Mouse (Mus musculus) midbrain, embryonic 13.5 days (tissue): ENCODE measurements at regions not wholly inside any gene's neighbourhood (a gene's known extent, or its start where the extent isn't known, plus 50 kb on each side); places are given as distances from the start of the nearest gene placed in this dataset.

ENCODE experiments used
- ATAC-seq: fragments of 200-750 bp; cut with Nextera tagmentation; 2 replicates; pipeline ENCODE4 v1.8.0; 2017; ENCODE audit warnings: mild to moderate bottlenecking, moderate TSS enrichment, moderate library complexity
- H3K27ac ChIP-seq: fragments of 300-500 bp; sonication (generic); 2 replicates; pipeline ENCODE4 v1.5.1; 2015; ENCODE audit warnings: inconsistent platforms, mild to moderate bottlenecking, moderate library complexity
- H3K27me3 ChIP-seq: fragments of 300-500 bp; sonication (generic); 2 replicates; pipeline ENCODE4 v1.6.1; 2015; ENCODE audit warnings: mild to moderate bottlenecking, inconsistent platforms
- H3K36me3 ChIP-seq: fragments of 300-500 bp; sonication (generic); 2 replicates; pipeline ENCODE4 v1.6.1; 2015; ENCODE audit warnings: mild to moderate bottlenecking, inconsistent platforms
- H3K4me1 ChIP-seq: fragments of 300-500 bp; sonication (generic); replicated peaks from 2 replicates; pipeline ENCODE4 v1.6.1; 2015; ENCODE audit warnings: inconsistent platforms
- H3K4me2 ChIP-seq: fragments of 300-500 bp; sonication (generic); replicated peaks from 2 replicates; pipeline ENCODE4 v1.6.1; 2015; ENCODE audit warnings: moderate library complexity, mild to moderate bottlenecking, inconsistent platforms
- H3K4me3 ChIP-seq: fragments of 300-500 bp; sonication (generic); replicated peaks from 2 replicates; pipeline ENCODE4 v1.5.1; 2015; ENCODE audit warnings: mild to moderate bottlenecking, inconsistent platforms
- H3K9ac ChIP-seq: fragments of 300-500 bp; sonication (generic); replicated peaks from 2 replicates; pipeline ENCODE4 v1.6.1; 2015; ENCODE audit warnings: mild to moderate bottlenecking, inconsistent platforms
- H3K9me3 ChIP-seq: fragments of 300-500 bp; sonication (generic); 2 replicates; pipeline ENCODE4 v1.6.1; 2016; ENCODE audit warnings: mild to moderate bottlenecking, inconsistent platforms
- WGBS: fragments of 180-500 bp; shearing (Covaris S2); methylation state at CpG from one replicate; pipeline ENCODE4 v1.1.7; 2015; 5-methylcytosine and 5-hydroxymethylcytosine counted together

- WGBS = 14% methylated on average over 18 of the region's 18 CpGs
Observed at GRCm38 (mm10) chr10:19185790-19186581, 170.3 kb upstream of the Olig3 start.

GRCm38 (mm10) chr10:19184886-19185285 is 169.4 kb upstream of the Tnfaip3 start:
- Histone ChIP-seq H3K27me3 (peaks cover 18% of the 10 kb centered on the region), H3K9me3 (no peaks in the 10 kb centered on the region), H3K4me1 (peaks cover 10% of the 10 kb centered on the region; the same call in 1 of the 2 replicates), H3K27ac (no peak overlapping the region), H3K4me3 (no peak overlapping the region), H3K4me2 (no peak overlapping the region), H3K36me3 (no peaks in the 10 kb centered on the region), H3K9ac (no peak overlapping the region)
- no peak for ATAC-seq
- WGBS = 97% methylated on average over 7 of the region's 7 CpGs

More at GRCm38 (mm10) chr10:19185790-19186581, 170.3 kb upstream of the Olig3 start:
- Histone ChIP-seq H3K27ac (no peak overlapping the region), H3K36me3 (no peaks in the 10 kb centered on the region), H3K4me3 (peak overlapping the region; percentile 31), H3K9me3 (no peaks in the 10 kb centered on the region), H3K4me2 (peak overlapping the region; percentile 59), H3K9ac (peak overlapping the region; percentile 58; the same call in 1 of the 2 replicates), H3K27me3 (peaks cover 18% of the 10 kb centered on the region), H3K4me1 (peaks cover 10% of the 10 kb centered on the region; the same call in 1 of the 2 replicates)
- ATAC-seq = peak; percentile 64

- WGBS = 89% methylated on average over 5 of the region's 5 CpGs
Observed at GRCm38 (mm10) chr10:19177895-19178294, 162.4 kb upstream of the Tnfaip3 start.

GRCm38 (mm10) chr10:19177414-19177813 is 162.0 kb upstream of the Tnfaip3 start:
- H3K27ac ChIP-seq = no peak overlapping the region
- 73% methylated on average over 2 of the region's 2 CpGs for WGBS
- H3K36me3 ChIP-seq = no peaks in the 10 kb centered on the region
- H3K4me3 ChIP-seq = no peak overlapping the region
- H3K9me3 ChIP-seq = 0 out of 2 replicates have a peak, but pooled peaks cover 7% of the 10 kb centered on the region
- no peak overlapping the region for H3K4me2 ChIP-seq
- no peaks in the 10 kb centered on the region for H3K27me3 ChIP-seq
- H3K9ac ChIP-seq = no peak overlapping the region
- H3K4me1 ChIP-seq = no peaks in the 10 kb centered on the region
- ATAC-seq = no peak

More at GRCm38 (mm10) chr10:19177895-19178294, 162.4 kb upstream of the Tnfaip3 start:
- ATAC-seq = no peak
- Histone ChIP-seq H3K27ac (no peak overlapping the region), H3K4me3 (no peak overlapping the region), H3K4me1 (no peaks in the 10 kb centered on the region), H3K36me3 (no peaks in the 10 kb centered on the region), H3K4me2 (no peak overlapping the region), H3K9me3 (0 out of 2 replicates have a peak, but pooled peaks cover 7% of the 10 kb centered on the region), H3K9ac (no peak overlapping the region), H3K27me3 (no peaks in the 10 kb centered on the region)

GRCm38 (mm10) chr10:19176249-19176648 is 160.8 kb upstream of the Tnfaip3 start:
- no peak for ATAC-seq
- WGBS = 86% methylated on average over 3 of the region's 3 CpGs
- H3K4me2 ChIP-seq = no peak overlapping the region
- H3K4me3 ChIP-seq = no peak overlapping the region
- H3K4me1 ChIP-seq = no peaks in the 10 kb centered on the region
- 0 out of 2 replicates have a peak, but pooled peaks cover 7% of the 10 kb centered on the region for H3K9me3 ChIP-seq
- no peak overlapping the region for H3K27ac ChIP-seq
- no peaks in the 10 kb centered on the region for H3K27me3 ChIP-seq
- no peak overlapping the region for H3K9ac ChIP-seq
- no peaks in the 10 kb centered on the region for H3K36me3 ChIP-seq

GRCm38 (mm10) chr10:19171834-19172233 is 156.4 kb upstream of the Tnfaip3 start:
- WGBS = 77% methylated on average over 3 of the region's 3 CpGs
- H3K36me3 ChIP-seq = no peaks in the 10 kb centered on the region
- no peak overlapping the region for H3K27ac ChIP-seq
- 0 out of 2 replicates have a peak, but pooled peaks cover 5% of the 10 kb centered on the region for H3K4me1 ChIP-seq
- no peak overlapping the region for H3K9ac ChIP-seq
- no peak overlapping the region for H3K4me2 ChIP-seq
- no peak overlapping the region for H3K4me3 ChIP-seq
- ATAC-seq = no peak
- 0 out of 2 replicates have a peak, but pooled peaks cover 7% of the 10 kb centered on the region for H3K9me3 ChIP-seq
- H3K27me3 ChIP-seq = no peaks in the 10 kb centered on the region

GRCm38 (mm10) chr10:19170596-19170995 is 155.1 kb upstream of the Tnfaip3 start:
- WGBS = 76% methylated on average over 4 of the region's 4 CpGs
- Histone ChIP-seq H3K9me3 (0 out of 2 replicates have a peak, but pooled peaks cover 5% of the 10 kb centered on the region), H3K27ac (no peak overlapping the region), H3K4me2 (no peak overlapping the region), H3K4me3 (no peak overlapping the region), H3K4me1 (0 out of 2 replicates have a peak, but pooled peaks cover 5% of the 10 kb centered on the region), H3K9ac (no peak overlapping the region), H3K27me3 (no peaks in the 10 kb centered on the region), H3K36me3 (no peaks in the 10 kb centered on the region)
- ATAC-seq = no peak

- ATAC-seq = no peak
- Histone ChIP-seq H3K4me2 (no peak overlapping the region), H3K36me3 (no peaks in the 10 kb centered on the region), H3K4me1 (0 out of 2 replicates have a peak, but pooled peaks cover 5% of the 10 kb centered on the region), H3K27ac (no peak overlapping the region), H3K9me3 (no peaks in the 10 kb centered on the region), H3K4me3 (no peak overlapping the region), H3K27me3 (no peaks in the 10 kb centered on the region), H3K9ac (no peak overlapping the region)
- 90% methylated on average over 2 of the region's 2 CpGs for WGBS
Observed at GRCm38 (mm10) chr10:19169272-19169671, 153.8 kb upstream of the Tnfaip3 start.

GRCm38 (mm10) chr10:19168362-19168761 is 152.9 kb upstream of the Tnfaip3 start:
- Histone ChIP-seq H3K4me1 (0 out of 2 replicates have a peak, but pooled peaks cover 5% of the 10 kb centered on the region), H3K36me3 (no peaks in the 10 kb centered on the region), H3K9me3 (no peaks in the 10 kb centered on the region), H3K9ac (no peak overlapping the region), H3K4me2 (no peak overlapping the region), H3K27me3 (no peaks in the 10 kb centered on the region), H3K27ac (no peak overlapping the region), H3K4me3 (no peak overlapping the region)
- no peak for ATAC-seq
- 82% methylated on average over 5 of the region's 5 CpGs for WGBS

GRCm38 (mm10) chr10:19167641-19168271 is 152.3 kb upstream of the Tnfaip3 start:
- Histone ChIP-seq H3K9me3 (no peaks in the 10 kb centered on the region), H3K27ac (no peak overlapping the region), H3K27me3 (no peaks in the 10 kb centered on the region), H3K9ac (no peak overlapping the region), H3K4me1 (0 out of 2 replicates have a peak, but pooled peaks cover 5% of the 10 kb centered on the region), H3K36me3 (no peaks in the 10 kb centered on the region), H3K4me3 (no peak overlapping the region), H3K4me2 (no peak overlapping the region)
- ATAC-seq = peak; percentile 72
- WGBS = 18% methylated on average over 8 of the region's 8 CpGs

GRCm38 (mm10) chr10:19167101-19167500 is 151.6 kb upstream of the Tnfaip3 start:
- no peaks in the 10 kb centered on the region for H3K36me3 ChIP-seq
- no peak overlapping the region for H3K9ac ChIP-seq
- no peak overlapping the region for H3K4me3 ChIP-seq
- H3K9me3 ChIP-seq = no peaks in the 10 kb centered on the region
- peak overlapping the region; percentile 9; the same call in 1 of the 2 replicates for H3K27ac ChIP-seq
- H3K4me1 ChIP-seq = 0 out of 2 replicates have a peak, but pooled peaks cover 5% of the 10 kb centered on the region
- 66% methylated on average over 7 of the region's 7 CpGs for WGBS
- no peaks in the 10 kb centered on the region for H3K27me3 ChIP-seq
- ATAC-seq = peak; percentile 20; the same call in 1 of the 2 replicates
- no peak overlapping the region for H3K4me2 ChIP-seq

GRCm38 (mm10) chr10:19162104-19162503 is 146.6 kb upstream of the Tnfaip3 start:
- Histone ChIP-seq H3K9ac (no peak overlapping the region), H3K4me2 (no peak overlapping the region), H3K27ac (no peak overlapping the region), H3K27me3 (no peaks in the 10 kb centered on the region), H3K9me3 (no peaks in the 10 kb centered on the region), H3K36me3 (no peaks in the 10 kb centered on the region), H3K4me3 (no peak overlapping the region), H3K4me1 (no peaks in the 10 kb centered on the region)
- WGBS = 89% methylated on average over 2 of the region's 2 CpGs
- ATAC-seq = no peak
